Mouse (Mus musculus) ES-E14 (cell line): ENCODE results near the gene Pcbp1. TPM values are rescaled to one million over a fixed set of nuclear protein-coding genes. Genes with fewer than 3 reads are reported as not detected.
"Not testable (repeated sequence)": the region's sequence is repeated elsewhere in the genome, so short reads cannot be mapped to it uniquely, and the experiment has no call there.

Experiments
- DNase-seq: peaks from one replicate; pipeline ENCODE4 v3.0.0-alpha.2; 2013; ENCODE audit warnings: low read depth, low spot score
- H3K27ac ChIP-seq: 2 replicates; pipeline ENCODE4 v1.5.1; 2012; ENCODE audit warnings: low read depth, mild to moderate bottlenecking, low read length, moderate library complexity, mixed read lengths; ENCODE audit not compliant: poor library complexity, insufficient read depth, severe bottlenecking
- H3K36me3 ChIP-seq: 2 replicates; pipeline ENCODE4 v1.6.1; 2012; ENCODE audit warnings: mild to moderate bottlenecking, low read length, moderate library complexity, mixed read lengths; ENCODE audit not compliant: control insufficient read depth, poor library complexity, insufficient read depth, severe bottlenecking
- H3K4me1 ChIP-seq, 2 experiments: fragments of 150-350 bp in 1 of 2; sonication (generic) in 1 of 2; 2 replicates each; pipeline ENCODE4 v1.6.1; 2012; ENCODE audit warnings: low read length in 2 of 2, mild to moderate bottlenecking in 1 of 2, mixed read lengths in 1 of 2; ENCODE audit not compliant: control insufficient read depth in 2 of 2, insufficient read depth in 2 of 2, poor library complexity in 1 of 2
- H3K4me3 ChIP-seq, 2 experiments: fragments of 150-350 bp in 1 of 2; sonication (generic) in 1 of 2; 2 replicates each; pipeline ENCODE4 v1.5.1; 2012; ENCODE audit warnings: low read length in 2 of 2, low read depth in 1 of 2, mild to moderate bottlenecking in 1 of 2, mixed read lengths in 1 of 2; ENCODE audit not compliant: insufficient read depth in 1 of 2, poor library complexity in 1 of 2, severe bottlenecking in 1 of 2
- H3K9ac ChIP-seq: 2 replicates; pipeline ENCODE4 v1.6.1; 2012; ENCODE audit warnings: low read depth, mild to moderate bottlenecking, low read length, mixed read lengths; ENCODE audit not compliant: poor library complexity, insufficient read depth, severe bottlenecking
- H3K9me3 ChIP-seq: fragments of 150-350 bp; sonication (generic); 2 replicates; pipeline ENCODE4 v1.6.1; 2012; ENCODE audit warnings: low read depth, mild to moderate bottlenecking, low read length; ENCODE audit not compliant: control insufficient read depth, insufficient read depth
- CHD2 ChIP-seq: IDR thresholded peaks from 2 replicates; pipeline ENCODE4 v1.6.1; 2014; ENCODE audit warnings: mild to moderate bottlenecking, low read depth, low read length, inconsistent platforms
- HCFC1 ChIP-seq: IDR thresholded peaks from 2 replicates; pipeline ENCODE4 v1.6.1; 2012; ENCODE audit warnings: low read length, inconsistent platforms, borderline replicate concordance; ENCODE audit not compliant: insufficient read depth
- MAFK ChIP-seq: IDR thresholded peaks from 2 replicates; pipeline ENCODE4 v1.6.1; 2014; ENCODE audit warnings: mild to moderate bottlenecking, low read depth, low read length, inconsistent platforms; ENCODE audit not compliant: insufficient read depth
- ZC3H11A ChIP-seq: IDR thresholded peaks from 2 replicates; pipeline ENCODE4 v1.6.1; 2012; ENCODE audit warnings: low read depth, mild to moderate bottlenecking, inconsistent platforms, low read length, borderline replicate concordance
- ZNF384 ChIP-seq: IDR thresholded peaks from 2 replicates; pipeline ENCODE4 v1.6.1; 2012; ENCODE audit warnings: low read depth, low read length, inconsistent platforms
- in situ Hi-C, 2 experiments: fragments of 600-800 bp; cut with MboI; formaldehyde crosslinking; loops; one replicate each; pipeline ENCODE4 v1.15.1; 2025; ENCODE audit warnings: low sequenced_read_pairs in 2 of 2, inconsistent platforms in 1 of 2; ENCODE audit not compliant: unreplicated experiment in 2 of 2
- total RNA-seq: library from RNA; depleted of rRNA; stranded (reverse); fragments of 300-350 nt; gene quantifications from 2 replicates; pipeline ENCODE4 v1.2.3, GENCODE M21; 2012

Pcbp1 gene
- total RNA-seq, 1 experiment: 102 TPM

DNA sequence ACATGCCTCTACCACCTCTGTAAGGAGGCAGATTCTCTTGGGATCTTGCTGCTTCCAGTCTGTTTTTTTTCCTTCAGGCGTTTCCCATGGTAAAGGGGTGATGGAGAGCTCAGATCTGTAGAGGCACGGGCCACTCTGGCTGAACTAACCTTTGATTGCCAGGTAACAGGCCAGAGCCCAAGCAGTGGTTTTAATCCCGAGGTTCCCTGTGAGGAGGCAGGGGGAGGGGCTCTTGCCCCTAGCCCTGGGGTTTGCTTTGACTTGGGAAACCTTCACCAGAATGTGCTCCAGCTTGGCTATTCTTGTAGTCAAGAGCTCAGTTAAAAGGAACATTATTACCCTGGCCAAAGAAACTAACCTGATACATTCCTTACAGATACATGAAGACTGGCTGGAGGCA is 30.5 kb downstream of the Pcbp1 start:
- H3K36me3 ChIP-seq: no peaks in the 10 kb centered on the region
- peak overlapping the region; percentile 68 to 69; a peak in 3 of 4 replicates for H3K4me3 ChIP-seq
- no peaks in the 10 kb centered on the region for H3K9me3 ChIP-seq
- H3K4me1 ChIP-seq: peaks cover 11 to 18% of the 10 kb centered on the region in 2 experiments; a peak in 3 of 4 replicates
- no peak for DNase-seq
- H3K27ac ChIP-seq: peak overlapping the region; percentile 94
- in situ Hi-C loops: no loop called here
- H3K9ac ChIP-seq: peak overlapping the region; percentile 76; the same call in 1 of the 2 replicates
- TF ChIP-seq ZC3H11A: no peak
- no peak for TF ChIP-seq MAFK

DNA sequence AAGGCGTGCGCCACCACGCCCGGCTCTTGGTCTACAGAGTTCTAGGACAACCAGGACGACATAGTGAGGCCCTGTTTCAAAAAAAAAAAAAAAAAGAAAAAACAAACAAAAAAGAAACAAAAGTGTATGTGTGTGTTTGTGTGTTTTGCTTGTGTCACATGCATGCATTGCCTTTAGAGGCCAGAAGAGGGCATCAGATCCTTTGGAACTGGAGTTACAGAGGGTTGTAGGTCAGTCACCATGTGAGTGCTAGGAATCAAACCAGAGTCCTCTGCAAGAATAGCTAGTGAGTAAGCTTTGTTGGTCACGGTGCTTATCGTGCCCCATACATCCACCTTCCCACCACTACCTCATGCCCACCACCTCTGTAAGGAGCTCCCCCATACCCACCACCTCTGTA is 31.4 kb downstream of the Pcbp1 start:
- H3K27ac ChIP-seq: peak overlapping the region; percentile 94

DNA sequence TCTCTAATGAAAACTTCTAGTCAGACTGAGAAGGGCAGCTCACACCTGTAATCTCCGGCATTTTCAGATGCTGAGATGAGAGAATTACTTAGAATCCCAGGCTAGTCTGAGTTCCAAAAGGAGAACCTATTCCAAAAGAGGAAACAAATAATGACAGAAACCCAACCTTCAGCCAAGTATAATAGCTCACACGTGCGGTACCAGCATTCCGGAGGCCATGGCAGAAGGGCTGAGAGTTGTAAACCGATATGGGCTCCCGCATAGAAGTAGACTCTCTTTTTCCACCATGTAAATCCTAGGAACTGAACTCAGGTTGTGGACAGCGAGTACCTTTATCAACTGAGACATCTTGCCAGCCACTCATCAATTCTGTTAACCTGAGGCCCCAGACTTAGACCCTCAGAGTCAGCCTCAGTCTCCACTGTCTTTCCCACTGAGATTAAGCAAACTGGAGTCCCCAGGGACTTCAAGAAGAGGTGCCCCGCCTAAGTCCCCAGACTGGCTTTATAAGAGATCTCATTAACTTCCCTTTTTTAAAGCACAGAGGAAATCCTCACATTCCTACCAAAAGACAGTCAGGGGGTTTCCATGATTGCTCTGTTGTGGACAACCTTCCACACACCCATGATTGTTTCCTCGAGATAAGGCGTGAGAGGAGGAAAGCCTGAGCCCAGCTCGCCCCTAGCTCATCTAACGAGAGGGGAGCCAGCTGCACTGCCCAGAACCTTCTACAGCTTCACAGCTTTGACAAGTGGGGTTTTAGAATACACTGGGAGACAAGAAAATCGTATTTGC is 32.5 kb downstream of the Pcbp1 start:
- no peak for TF ChIP-seq CHD2
- no peak for TF ChIP-seq MAFK
- TF ChIP-seq ZNF384: no peak
- TF ChIP-seq HCFC1: no peak
- TF ChIP-seq ZC3H11A: no peak
- Histone ChIP-seq H3K4me3 (no peak overlapping the region), H3K27ac (no peak overlapping the region; the same call in 1 of the 2 replicates), H3K4me1 (peaks cover 6 to 7% of the 10 kb centered on the region in 2 experiments; a peak in 3 of 4 replicates), H3K36me3 (no peaks in the 10 kb centered on the region), H3K9me3 (no peaks in the 10 kb centered on the region), H3K9ac (peak overlapping the region; percentile 17; the same call in 1 of the 2 replicates)
- in situ Hi-C loops: no loop called here
- no peak for DNase-seq

More for the DNA sequence above, 31.4 kb downstream of the Pcbp1 start:
- DNase-seq: no peak
- Histone ChIP-seq H3K4me3 (no peak overlapping the region), H3K9me3 (no peaks in the 10 kb centered on the region), H3K4me1 (peaks cover 11 to 16% of the 10 kb centered on the region in 2 experiments; a peak in 3 of 4 replicates), H3K9ac (no peak overlapping the region), H3K36me3 (no peaks in the 10 kb centered on the region)
- in situ Hi-C loops: no loop called here
- TF ChIP-seq ZNF384 (no peak), MAFK (no peak), ZC3H11A (0 out of 2 replicates have a peak, but pooled peaks have one; percentile 1), CHD2 (no peak)

DNA sequence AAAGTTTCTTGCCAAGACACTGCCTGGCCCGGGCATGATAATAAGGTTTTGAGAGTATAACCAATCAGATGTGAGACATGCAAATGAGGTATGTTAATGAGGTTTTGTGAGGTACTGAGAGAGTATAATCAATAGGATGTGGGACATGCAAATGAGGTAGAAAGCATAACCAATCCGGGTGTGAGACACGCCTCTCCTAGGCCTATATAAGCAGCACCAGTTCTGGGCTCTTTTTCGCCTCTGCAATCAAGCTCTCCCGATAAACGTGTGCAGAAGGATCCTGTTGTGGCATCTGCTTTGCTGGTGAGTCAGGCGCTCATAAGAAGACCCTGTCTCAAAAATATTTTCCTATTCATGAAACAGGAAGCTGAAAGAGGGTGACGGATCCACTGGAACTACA is 35.7 kb downstream of the Pcbp1 start:
- H3K4me3 ChIP-seq, DNase-seq, H3K27ac ChIP-seq, H3K9me3 ChIP-seq, H3K9ac ChIP-seq, H3K36me3 ChIP-seq, H3K4me1 ChIP-seq, in situ Hi-C loops: not testable (repeated sequence)

DNA sequence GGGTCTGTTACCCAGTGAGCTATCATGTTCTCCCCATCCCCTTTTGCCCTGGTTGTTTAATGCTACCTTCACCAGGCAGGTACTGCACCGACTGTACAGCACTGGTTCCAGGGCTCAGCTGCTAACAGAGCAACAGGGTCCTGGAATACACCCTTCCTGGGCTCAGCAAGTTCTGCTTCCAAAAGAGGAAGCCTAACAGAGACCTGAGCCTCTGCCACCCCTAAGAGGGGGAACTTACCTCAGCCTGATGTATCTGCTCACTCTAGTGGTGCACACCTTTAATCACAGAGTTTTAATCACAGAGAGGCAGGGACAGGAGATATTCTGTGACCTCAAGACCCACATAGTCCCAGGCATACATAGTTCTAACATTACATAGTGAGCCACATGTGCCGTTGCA is 36.2 kb downstream of the Pcbp1 start:
- H3K4me1 ChIP-seq: peaks cover 2 to 8% of the 10 kb centered on the region in 2 experiments; a peak in 3 of 4 replicates
- H3K9me3 ChIP-seq: no peaks in the 10 kb centered on the region
- H3K36me3 ChIP-seq: no peaks in the 10 kb centered on the region
- no peak overlapping the region for H3K9ac ChIP-seq
- H3K27ac ChIP-seq: peak overlapping the region; percentile 33; the same call in 1 of the 2 replicates
- no peak overlapping the region for H3K4me3 ChIP-seq
- in situ Hi-C loops: no loop called here
- TF ChIP-seq ZNF384 (no peak), ZC3H11A (no peak), HCFC1 (no peak), CHD2 (no peak), MAFK (no peak)
- no peak for DNase-seq
